Comparison of ENCODE assay signal across 8 mouse cellular contexts in genomic region chr16:64899084-64899483, GRCm38 (mm10). TPM values are rescaled to one million over a fixed set of nuclear protein-coding genes. Genes with fewer than 3 reads are reported as not detected.
DNase-seq lines count a peak whose midpoint lies in the region; ATAC-seq and TF ChIP-seq lines count a peak whose summit lies in the region.

No protein-coding gene starts in this region.

- 69% methylated on average over 2 of the region's 2 CpGs for WGBS in intestine, postnatal 0 days
- WGBS in intestine, embryonic 15.5 days, result 72% methylated on average over 2 of the region's 2 CpGs

- H3K9me3 ChIP-seq in intestine, postnatal 0 days (ENCODE audit: control insufficient read depth), result no peaks in the 10 kb centered on the region
- no peaks in the 10 kb centered on the region for H3K9me3 ChIP-seq in intestine, embryonic 15.5 days

- no peak overlapping the region for H3K4me2 ChIP-seq in intestine, postnatal 0 days (replicated peaks; ENCODE audit: low read depth)
- H3K4me2 ChIP-seq in intestine, embryonic 15.5 days (replicated peaks), result no peak overlapping the region

- H3K9ac ChIP-seq in intestine, postnatal 0 days (ENCODE audit: low read depth, low read length), result no peak overlapping the region
- no peak overlapping the region for H3K9ac ChIP-seq in intestine, embryonic 15.5 days

- no peak overlapping the region for H3K27ac ChIP-seq in intestine, postnatal 0 days (ENCODE audit: low read depth, low read length)
- no peak overlapping the region for H3K27ac ChIP-seq in intestine, embryonic 15.5 days

- no peak overlapping the region for H3K4me3 ChIP-seq in intestine, postnatal 0 days (ENCODE audit: low read depth, low read length)
- no peak overlapping the region for H3K4me3 ChIP-seq in intestine, embryonic 15.5 days (replicated peaks)

- H3K27me3 ChIP-seq in intestine, postnatal 0 days (replicated peaks; ENCODE audit: control insufficient read depth, insufficient read depth, low read length), result no peaks in the 10 kb centered on the region
- no peaks in the 10 kb centered on the region for H3K27me3 ChIP-seq in intestine, embryonic 15.5 days (replicated peaks)

- DNase-seq in CD4-positive, CD25-positive, alpha-beta regulatory T cell, adult 2 months (ENCODE audit: low read depth, low spot score), result peak; percentile 79
- DNase-seq in ZHBTc4 (ENCODE audit: low read depth, low spot score), result peak; percentile 62
- peak; percentile 28 for DNase-seq in lung, postnatal 10 days
- DNase-seq in urinary bladder, adult 2 months (ENCODE audit: low spot score), result no peak
- no peak for DNase-seq in frontal cortex, adult 2 months (ENCODE audit: extremely low spot score in 1 of 2, low spot score in 1 of 2)
- no peak for DNase-seq in urinary bladder, adult 18-20 months (ENCODE audit: low spot score in 2 of 2)

- peak; percentile 57 for TF ChIP-seq CTCF in intestine, postnatal 0 days (IDR thresholded peaks at IDR 0.05; ENCODE audit: low read depth)

- no peaks in the 10 kb centered on the region for H3K4me1 ChIP-seq in intestine, postnatal 0 days (replicated peaks; ENCODE audit: control insufficient read depth, insufficient read depth, low read length)
- no peaks in the 10 kb centered on the region for H3K4me1 ChIP-seq in intestine, embryonic 15.5 days (replicated peaks)

- no peak for ATAC-seq in intestine, postnatal 0 days
- ATAC-seq in intestine, embryonic 15.5 days, result no peak

- H3K36me3 ChIP-seq in intestine, postnatal 0 days (ENCODE audit: control insufficient read depth, insufficient read depth), result no peaks in the 10 kb centered on the region
- H3K36me3 ChIP-seq in intestine, embryonic 15.5 days, result no peaks in the 10 kb centered on the region

RNA-seq across cellular contexts. Expression of gene Cggbp1, which starts 47.3 kb away (rescaled TPM):
- polyA plus RNA-seq in intestine, postnatal 0 days (2015; fragmentation: Nextera tagmentation; extraction: Ambion mirVana), result 34.4 and 37.7 TPM in 2 replicates
- 54.0 and 63.3 TPM in 2 replicates for polyA plus RNA-seq in intestine, embryonic 15.5 days (2015; fragmentation: Nextera tagmentation; extraction: Ambion mirVana)
- 46.5 and 51.7 TPM in 2 replicates for polyA plus RNA-seq in urinary bladder, adult 2 months (2012; rRNA removed)
- 37.8 and 41.4 TPM in 2 replicates for polyA plus RNA-seq in frontal cortex, adult 2 months (2012; rRNA removed)

RNA-seq across cellular contexts. Expression of gene Zfp654, which starts 47.6 kb away (rescaled TPM):
- polyA plus RNA-seq in intestine, postnatal 0 days (2015; fragmentation: Nextera tagmentation; extraction: Ambion mirVana), result 2.5 and 2.8 TPM in 2 replicates
- polyA plus RNA-seq in intestine, embryonic 15.5 days (2015; fragmentation: Nextera tagmentation; extraction: Ambion mirVana), result 4.6 and 5.5 TPM in 2 replicates
- 8.4 and 8.5 TPM in 2 replicates for polyA plus RNA-seq in urinary bladder, adult 2 months (2012; rRNA removed)
- 9.2 and 11.3 TPM in 2 replicates for polyA plus RNA-seq in frontal cortex, adult 2 months (2012; rRNA removed)

Comparison
In these comparisons a context has a peak if more than half of its experiments do, and no peak if none do; other contexts are left out.
1. DNase-seq: peak in CD4-positive, CD25-positive, alpha-beta regulatory T cell, adult 2 months (single experiment), ZHBTc4 (single experiment) and lung, postnatal 10 days (single experiment); none in urinary bladder, adult 2 months (single experiment), frontal cortex, adult 2 months (0 of 2) and urinary bladder, adult 18-20 months (0 of 2).